Mouse (Mus musculus) adrenal gland, adult 2 months (tissue): ENCODE measurements at regions not wholly inside any gene's neighbourhood (a gene's known extent, or its start where the extent isn't known, plus 50 kb on each side); places are given as distances from the start of the nearest gene placed in this dataset.

Experiments used
- DNase-seq: peaks from one replicate; pipeline ENCODE4 v3.0.0; 2021

DNA sequence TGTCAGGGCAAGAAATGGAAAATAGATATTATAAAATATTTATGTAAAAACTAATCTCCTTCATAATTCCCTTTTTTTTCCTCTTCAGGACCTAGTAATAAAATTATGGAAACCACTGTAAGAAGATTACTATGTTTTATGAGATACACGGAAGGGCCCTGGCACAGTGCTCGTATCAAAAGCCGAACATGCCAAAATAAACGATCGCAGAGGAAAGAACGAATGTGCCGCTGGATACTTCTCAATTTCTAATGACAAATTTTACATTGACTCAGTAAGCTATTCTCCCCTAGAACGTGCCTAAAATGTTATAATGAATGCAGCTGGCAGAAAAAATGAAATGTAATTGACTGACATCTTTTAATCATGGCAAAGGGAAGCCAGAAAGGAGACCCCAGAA lies 257.4 kb upstream of the Daam1 start:
- no peak for DNase-seq

DNA sequence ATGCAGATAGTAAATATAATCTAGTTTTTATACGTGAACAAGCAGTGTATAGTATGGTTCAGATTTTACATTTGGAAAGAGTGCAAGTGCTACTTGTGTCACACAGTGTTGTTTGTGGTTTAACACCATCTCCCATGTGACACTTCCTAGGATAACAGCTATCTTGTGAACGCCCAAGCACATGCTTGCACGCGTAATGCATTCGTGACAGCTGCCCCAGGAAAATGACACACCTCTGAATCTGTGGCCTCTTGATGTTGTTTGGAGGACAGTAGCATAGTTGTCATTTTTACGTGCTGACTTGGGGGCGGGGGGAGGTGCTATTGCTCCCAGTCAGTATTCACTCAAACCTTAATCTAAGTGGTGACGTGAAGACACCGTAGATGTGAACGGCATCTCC lies 256.2 kb upstream of the Daam1 start:
- no peak for DNase-seq

DNA sequence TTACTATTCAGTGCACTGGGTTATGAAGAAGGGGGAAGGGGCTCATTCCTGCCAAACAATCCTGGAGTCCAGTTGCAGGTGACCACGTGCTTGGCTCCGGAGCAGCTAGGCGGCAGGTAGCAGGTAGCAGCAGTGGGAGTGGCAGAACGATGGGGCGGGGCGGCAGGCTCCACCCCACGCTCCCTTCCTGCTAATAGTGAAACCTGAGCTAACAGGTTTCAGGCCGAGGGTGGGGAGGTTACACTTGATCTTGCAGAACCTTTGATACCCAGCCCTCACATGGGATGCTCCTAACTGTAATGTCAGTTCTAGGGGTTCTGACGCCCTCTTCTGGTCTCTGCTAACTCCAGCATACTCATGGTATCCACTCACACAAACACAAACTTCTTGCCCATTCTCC lies 253.5 kb upstream of the Daam1 start:
- DNase-seq: peak; percentile 56

DNA sequence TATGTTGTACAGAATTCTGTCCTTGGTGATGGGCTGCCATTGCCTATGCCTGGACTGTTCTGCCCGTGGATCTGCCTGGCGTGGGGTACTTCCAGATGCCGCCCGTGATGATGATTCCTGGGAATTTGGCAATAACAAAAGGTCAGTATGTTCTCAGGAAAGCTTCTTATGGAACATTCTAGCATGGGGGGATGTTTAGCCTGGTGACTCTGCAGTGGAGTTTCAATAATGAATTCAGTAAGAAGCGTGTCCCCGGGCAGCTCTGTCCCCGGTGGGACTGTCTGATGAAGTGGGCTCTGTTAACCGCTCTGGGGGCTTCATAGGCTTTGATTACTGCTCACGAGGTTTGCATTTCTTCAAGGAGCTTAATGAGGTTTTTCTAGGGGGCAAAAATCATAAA lies 252.9 kb upstream of the Daam1 start:
- peak; percentile 30 for DNase-seq

DNA sequence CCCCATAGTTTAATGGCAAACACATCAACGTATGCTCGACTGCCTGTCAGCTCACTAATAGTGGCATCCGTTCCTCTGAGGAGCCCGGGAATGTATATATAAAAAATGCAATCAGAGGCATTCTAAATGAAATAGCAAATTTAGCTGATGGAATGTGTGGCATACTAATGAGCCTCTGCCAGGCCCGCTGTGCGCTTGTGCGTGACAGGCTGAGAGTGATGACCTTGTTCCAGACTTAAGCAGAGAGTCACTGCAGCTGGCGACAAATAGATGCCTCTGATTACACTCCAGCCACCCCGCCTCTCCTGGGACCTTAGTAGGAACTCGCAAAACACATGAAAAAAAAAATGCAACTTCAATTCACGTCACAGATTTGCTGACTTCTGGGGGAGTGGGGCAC lies 252.0 kb upstream of the Daam1 start:
- peak; percentile 59 for DNase-seq

DNA sequence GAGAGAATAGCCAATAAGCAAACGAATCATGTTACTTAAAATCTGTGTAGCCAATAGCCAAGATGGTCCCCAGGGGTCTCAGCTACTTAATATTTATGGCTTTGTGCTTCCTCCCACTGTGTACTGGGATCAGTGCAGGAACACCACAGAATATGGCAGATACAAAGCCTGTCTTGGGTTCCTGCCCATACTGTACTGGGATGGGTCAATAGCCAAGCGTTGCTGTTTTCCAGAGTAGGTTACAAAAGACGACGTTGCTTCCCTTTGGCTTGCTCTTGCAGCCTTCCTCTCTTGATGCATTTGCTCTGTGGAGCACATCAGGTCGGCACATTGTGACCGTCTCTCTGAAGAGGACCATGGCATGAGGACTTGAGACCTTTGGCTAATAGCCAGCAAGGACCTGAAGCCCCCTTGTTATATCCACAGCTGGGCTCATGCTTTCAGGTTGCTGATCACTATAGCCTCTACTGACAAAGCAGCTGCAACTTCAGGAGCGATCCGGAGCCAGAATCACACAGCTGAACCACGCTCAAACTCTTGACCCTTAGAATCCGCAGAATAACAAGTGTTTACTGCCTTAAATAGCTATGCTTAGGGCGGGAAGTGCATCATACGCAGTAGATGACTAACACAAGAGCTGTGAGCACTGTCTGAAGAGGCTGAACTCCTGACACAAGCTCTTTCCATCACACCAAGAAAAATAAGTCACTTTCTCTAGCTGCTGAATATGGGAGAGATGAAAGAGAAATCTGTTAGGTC lies 250.2 kb upstream of the Daam1 start:
- DNase-seq: no peak

DNA sequence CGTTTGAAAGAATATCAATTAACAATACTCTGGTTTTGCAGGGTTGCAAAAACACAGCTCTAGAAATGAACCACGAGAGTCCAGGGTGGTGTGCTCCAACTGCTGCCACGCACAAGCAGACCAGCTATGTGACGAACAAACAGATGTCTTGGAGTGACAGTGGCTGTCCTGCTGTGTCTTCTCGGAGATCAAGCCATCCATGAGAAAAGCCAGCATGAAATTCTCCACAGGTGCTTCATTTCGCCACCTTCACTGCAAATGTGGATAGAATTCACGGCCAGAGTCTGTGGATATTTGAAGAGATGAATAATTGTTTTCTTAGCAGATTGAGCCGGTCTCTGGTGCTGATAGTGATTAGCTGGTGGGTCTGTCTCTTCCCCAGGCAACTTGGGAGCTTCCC lies 246.3 kb upstream of the Daam1 start:
- no peak for DNase-seq

DNA sequence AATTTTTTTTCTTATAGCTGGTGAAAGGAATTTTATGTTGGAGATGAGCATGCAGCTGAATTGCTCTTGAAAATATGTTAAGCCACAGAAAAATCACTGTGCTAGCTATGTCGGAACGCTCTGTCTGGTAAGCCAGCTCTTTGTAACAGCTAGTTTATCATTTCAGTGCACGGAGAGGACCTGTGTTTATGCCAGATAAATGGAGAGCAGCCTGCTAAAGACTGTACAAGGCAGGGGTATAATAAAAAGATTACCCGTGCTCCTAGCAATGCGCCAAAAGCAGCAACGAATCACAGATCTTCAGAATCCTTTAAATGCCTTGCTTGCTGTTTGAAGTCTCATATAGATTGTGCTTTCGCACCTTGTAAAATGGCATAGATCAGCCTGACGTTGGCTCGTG lies 232.2 kb upstream of the Daam1 start:
- no peak for DNase-seq

DNA sequence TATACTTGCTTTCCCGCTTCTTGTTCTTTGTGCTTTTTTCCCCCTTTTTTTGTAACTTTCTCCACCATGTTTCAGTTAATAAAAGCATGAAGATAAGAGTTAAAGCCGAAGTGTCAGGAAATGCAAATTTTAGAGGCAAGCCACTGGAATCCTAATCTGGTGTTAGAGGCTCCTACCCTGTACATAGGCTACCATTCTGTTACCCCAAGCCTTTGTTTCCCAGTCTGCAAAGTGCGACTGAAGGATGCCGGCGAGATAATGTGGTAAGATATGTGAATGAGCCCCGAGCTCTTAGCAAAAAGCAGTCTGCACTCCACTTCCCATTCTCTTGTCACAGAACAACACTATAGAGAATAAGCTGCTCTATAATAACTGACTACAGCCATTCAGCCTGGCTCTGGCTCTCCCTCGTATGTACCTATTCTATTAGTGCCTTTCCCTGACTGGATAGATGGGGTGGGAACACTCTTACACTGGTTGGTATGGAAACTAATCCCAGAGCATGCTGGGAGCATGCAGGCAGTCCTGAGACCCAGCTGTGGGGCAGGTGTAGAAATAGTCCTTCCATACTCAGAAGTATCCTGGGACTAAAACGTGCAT lies 229.7 kb upstream of the Daam1 start:
- no peak for DNase-seq

DNA sequence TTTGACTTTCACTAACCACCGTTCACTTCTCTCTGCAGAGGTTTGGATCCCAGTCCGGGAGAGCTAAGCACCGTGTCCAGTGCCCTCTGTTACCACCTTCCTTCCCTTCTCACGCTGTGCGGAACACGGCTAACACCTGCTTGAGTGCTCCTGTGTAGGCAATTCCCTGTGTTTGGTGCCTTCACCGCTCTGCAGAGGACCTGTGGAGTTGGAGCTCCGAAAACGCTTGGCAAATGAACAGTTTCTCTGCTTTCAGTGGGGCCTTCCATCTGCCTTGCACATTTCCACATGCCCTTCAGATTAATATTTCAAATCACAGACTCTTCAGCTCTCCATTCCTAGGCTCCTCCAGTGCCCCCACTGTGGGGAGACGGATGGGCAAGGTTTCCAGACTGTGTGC lies 227.7 kb upstream of the Daam1 start:
- no peak for DNase-seq

DNA sequence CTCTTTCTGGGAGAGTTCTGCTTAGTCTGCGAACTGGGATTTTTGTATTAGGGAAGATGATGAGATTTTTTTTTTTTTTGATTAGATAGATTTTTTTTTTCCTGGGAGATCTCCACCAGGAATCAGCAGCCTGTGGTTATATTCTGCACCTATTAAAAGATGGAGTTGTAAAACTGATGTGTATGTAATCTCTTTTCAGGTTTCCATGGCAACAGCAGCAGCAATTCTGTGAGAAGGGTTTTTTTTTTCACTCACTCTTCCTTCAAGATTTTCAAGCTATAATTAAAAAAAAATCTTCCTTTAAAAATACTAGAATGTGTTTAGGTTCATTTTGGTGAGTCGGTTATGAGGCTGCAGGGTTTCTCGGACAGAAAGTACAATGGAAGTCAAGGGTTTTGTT lies 224.5 kb upstream of the Daam1 start:
- DNase-seq: no peak

DNA sequence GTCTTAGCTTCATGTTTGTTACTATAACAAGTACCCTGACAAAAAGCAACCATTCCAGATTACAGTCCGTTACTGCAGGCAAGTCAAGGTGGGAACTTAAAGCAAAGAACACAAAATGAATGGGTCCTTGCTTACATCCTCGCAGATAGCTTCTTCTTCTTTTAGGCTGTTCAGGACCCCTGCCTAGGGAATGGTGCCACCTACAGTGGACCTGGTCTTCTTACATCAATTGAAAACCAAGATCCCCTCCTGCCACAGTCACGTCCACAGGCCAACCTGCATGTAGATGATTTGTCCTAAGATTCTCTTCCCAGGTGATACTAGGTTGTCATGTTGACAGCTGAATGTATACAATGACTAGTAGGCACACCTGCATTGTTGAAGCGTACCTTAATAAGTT lies 222.9 kb upstream of the Daam1 start:
- DNase-seq: no peak

DNA sequence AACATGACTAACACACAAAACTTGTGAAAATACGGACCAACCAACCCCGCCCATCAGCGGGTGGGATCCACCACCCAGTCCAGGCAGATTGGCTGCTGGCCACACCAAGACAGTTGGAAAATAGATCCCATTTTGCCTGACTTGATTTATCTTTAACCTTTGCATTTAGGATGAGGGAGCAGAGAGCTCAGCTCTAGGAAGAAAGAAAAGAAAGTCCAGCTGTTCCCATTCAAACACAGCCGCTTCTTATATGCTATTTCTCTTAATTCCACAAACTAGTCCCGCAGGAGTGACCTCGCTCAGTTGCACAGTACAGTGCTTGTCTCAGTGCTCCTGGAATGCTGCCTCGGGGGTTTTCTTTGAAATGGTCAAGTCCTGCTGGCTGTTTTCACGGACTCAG lies 217.6 kb upstream of the Daam1 start:
- peak; percentile 76 for DNase-seq

DNA sequence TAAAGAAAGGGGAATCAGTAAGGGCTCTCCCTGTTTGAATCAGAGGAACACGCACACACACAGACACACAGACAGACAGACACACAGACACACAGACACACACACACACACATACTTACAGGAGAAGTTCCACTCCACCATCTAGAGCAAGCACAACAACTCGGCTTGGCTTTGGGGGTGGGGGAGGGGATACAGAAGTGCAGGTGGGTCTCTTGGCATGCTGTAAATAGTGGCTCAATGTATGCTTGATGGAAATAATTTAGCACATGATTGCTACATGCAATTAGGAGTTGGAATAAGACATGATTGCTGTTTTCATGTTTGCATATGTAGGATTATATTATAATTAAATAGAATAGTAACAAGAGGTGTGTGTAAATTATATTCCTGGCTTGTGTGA lies 215.9 kb upstream of the Daam1 start:
- DNase-seq: no peak

DNA sequence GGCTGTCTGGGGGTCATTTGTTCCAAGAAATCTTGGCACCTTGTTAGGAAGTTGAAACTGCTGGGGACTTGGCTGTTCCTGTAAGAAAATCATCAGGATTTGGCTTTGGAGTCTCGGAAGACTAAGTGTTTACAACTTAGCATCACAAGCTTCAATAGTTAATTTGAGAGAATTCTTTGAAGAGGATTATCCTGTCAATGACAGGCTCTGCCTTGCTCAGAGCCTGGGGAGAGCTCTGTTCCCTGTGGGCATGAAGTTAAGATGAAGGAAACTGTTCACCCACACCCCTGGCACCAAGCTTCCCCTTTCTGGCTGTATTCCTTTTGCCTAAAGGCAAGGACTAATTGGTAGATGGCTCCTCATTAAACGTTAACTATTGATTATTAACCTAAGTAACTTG lies 215.5 kb upstream of the Daam1 start:
- no peak for DNase-seq

DNA sequence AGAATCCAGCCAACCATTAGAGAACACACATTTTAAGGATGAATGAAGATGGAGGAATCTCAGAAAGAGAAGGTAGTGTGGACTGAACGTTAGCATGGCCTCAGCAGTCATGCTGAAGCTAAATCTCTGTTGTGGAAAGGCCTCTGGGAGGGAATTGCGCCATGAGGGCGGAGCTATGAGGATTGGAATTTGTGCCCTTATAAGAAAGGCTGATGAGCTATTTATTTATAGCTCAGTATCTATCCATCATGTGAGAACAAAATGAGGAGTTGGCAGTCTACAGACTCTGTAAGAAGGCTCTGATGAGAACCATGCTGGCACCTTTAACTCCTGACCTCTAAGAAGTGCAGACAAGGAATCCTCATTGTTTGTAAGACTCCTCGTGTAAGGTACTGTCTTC lies 214.8 kb upstream of the Daam1 start:
- no peak for DNase-seq

DNA sequence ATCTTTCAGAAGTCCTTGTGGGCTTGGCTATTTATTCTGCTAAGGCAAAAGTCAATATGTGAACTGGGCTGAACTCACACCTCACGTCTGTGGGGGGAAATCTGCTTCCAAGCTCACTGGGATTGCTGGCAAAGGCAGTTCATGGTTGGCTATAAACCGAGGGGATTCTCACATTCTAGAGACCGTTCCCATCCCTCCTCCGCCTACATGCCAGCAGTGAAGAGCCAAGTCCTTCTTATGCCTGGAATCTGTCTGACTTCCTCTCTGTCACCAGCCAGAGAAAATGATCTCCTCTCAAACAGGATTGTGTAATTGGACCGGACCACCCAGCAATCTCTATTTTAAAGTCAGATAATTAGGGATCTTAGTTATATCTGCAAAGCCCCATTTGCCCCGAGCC lies 212.4 kb upstream of the Daam1 start:
- no peak for DNase-seq

DNA sequence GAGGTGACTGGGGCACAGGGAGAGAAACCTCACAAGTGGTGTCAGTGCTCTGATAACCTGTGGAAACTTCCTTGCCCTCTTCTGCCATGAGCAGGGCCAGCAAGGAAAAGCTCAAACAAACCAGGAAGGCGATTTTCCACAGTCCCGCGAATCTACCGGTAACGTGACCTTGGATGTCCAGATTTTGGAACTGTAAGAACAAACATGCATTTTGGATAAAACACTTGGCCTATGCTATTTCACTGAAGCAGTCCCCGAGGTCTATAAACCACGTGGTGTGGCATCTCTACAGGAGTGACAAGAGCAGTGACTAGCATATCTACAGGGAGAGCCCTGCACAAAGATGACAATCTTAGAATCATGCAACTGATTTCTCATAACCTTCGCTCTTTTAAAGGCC lies 211.9 kb upstream of the Daam1 start:
- DNase-seq: no peak

DNA sequence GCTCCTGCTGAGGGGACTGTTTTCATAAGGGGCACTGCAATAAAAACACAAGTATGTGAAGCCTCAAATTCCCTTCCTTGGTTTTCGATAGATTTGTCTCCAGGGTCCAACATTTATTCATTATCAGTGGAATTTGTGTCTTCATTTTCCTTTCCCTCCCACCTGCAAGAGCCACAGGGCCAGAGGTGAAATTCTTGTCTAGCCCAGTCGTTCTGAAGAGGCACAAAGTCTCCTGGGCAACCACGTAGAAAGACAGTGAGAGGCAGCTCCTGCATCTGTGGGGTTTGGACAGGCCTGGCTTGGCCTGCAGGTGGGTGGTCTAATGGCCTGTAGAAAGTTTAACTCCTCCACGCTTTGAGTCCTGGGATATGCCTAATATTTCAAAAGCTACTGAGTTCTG lies 211.3 kb upstream of the Daam1 start:
- DNase-seq: no peak

DNA sequence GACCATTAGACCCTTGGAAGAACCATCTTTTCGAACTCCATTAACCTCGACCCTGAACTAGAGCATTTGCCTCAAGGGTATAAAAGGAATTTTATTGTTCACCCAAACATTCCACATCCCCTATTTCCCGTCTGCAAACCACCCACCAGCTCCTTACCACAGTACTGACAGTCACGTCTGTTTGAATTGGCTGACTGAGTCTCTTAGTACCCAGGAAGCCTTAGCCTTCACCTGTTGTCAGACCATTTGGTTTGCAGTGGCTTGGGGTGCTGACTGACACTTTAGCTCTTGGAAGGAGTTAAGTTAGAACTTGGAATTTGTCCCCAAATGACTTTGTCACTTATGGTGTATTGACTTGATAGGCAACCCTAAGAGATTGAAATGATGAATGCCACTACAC lies 209.3 kb upstream of the Daam1 start:
- no peak for DNase-seq

DNA sequence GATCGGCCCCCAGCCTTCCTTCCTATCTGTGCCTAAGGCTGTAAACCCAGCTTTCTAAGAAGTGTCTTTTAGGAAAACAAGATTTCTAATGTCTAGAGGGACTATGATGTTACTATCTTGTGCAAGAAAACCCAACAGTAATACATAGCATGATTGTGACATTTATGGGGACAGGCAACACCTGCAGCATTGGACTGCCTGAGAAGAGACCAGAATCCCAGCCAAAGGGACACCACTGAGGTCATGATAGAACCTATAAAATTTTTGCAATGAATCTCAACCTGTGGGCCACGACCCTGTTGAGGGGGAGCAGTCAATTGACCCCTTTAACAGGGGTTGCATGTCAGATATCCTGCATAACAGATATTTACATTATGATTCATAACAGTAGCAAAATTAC lies 208.1 kb upstream of the Daam1 start:
- DNase-seq: no peak

DNA sequence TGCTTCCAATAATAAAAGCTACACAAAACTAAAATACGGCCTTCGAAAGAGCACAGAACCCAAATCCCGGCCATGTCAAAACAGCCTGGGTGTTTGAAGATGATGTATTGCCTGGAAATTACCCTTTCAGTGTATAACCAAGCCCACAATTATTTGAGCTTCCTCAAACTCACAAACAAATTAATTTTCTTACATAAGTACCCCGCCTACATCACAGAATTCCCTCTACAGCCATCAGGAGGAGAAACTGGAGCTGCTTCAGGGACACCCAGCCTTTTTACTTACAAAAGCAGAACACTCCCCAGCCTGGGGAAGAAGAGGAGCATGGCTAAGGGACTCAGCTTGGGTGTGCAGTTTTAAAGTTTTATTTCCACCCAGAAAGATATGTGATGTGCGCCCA lies 207.6 kb upstream of the Daam1 start:
- DNase-seq: no peak

DNA sequence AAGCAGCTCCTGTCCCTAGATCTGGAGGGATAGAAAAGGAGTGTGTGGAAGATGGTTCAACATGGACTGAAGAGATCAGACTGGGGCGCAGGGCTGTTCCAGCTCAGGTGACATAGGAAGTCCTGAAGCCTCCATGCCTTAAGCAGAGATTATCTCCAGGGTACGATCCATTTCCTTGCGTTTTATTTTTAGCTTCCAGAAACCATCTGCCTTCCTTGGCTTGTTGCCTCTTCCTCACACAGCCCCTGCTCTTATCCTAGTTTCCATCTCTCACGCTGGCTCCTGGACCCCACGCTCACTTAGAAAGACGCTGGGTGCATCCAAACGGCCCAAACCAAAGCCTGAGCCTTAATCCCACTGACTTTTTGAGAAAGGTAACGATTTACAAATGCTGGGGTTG lies 206.8 kb upstream of the Daam1 start:
- DNase-seq: no peak

DNA sequence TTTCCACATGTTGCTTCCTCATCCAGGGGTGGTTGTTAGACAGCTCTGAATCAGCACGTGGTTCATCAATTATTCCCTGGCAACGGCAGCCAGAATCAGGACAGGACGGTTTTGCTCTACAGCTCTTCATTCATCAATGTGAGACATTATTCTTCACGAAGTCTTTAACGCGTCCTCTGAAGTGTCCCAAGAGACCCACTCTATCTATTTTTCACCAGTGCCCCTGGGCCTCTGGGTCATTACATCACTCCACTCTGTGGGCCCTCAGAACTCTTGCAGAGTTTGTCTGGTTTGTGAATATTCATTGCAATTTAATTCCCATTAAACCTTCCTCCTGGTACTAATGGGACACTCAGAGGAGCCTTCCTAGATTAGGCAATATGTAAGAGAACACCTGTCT lies 206.2 kb upstream of the Daam1 start:
- no peak for DNase-seq

DNA sequence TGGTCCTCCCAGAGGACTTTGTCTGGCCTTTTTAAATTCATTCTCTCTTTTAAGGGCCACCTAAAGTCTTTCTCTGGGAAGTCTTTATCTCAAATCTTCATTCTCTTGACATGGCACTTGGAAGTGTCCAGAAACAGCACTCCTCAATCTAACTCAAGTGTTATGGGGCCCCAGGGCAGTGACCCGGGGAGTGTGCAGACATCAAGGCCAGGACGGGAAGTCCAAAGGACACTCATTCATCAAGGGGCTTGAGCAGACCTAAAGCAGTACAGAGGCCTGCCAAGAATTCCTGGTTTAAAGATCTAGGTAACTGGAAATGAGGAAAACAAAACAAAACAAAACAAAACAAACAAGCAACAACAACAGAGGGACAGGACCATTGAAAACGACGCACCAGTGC lies 205.8 kb upstream of the Daam1 start:
- no peak for DNase-seq
